Mouse (Mus musculus) forebrain, embryonic 11.5 days (tissue): Measurements from ENCODE around the gene Pafah1b3. TPM values are rescaled to one million over a fixed set of nuclear protein-coding genes. Genes with fewer than 3 reads are reported as not detected.
A peak's percentile ranks its signal among the peaks of the same experiment; 100 is the strongest.

Experiments used
- ATAC-seq: fragments of 200-750 bp; cut with Nextera tagmentation; replicated peaks from 2 replicates; pipeline ENCODE4 v1.8.0; 2017; ENCODE audit warnings: moderate TSS enrichment; ENCODE audit not compliant: low FRiP score
- DNase-seq: peaks from one replicate; pipeline ENCODE4 v3.0.0-alpha.2; 2017; ENCODE audit warnings: low spot score
- H3K27ac ChIP-seq: fragments of 300-500 bp; sonication (generic); 2 replicates; pipeline ENCODE4 v1.5.1; 2014; ENCODE audit warnings: low read depth, low read length
- H3K27me3 ChIP-seq: fragments of 300-500 bp; sonication (generic); 2 replicates; pipeline ENCODE4 v1.6.1; 2014; ENCODE audit warnings: mild to moderate bottlenecking, low read length, mixed read lengths; ENCODE audit not compliant: control insufficient read depth, insufficient read depth
- H3K36me3 ChIP-seq: fragments of 300-500 bp; sonication (generic); 2 replicates; pipeline ENCODE4 v1.6.1; 2014; ENCODE audit warnings: mild to moderate bottlenecking, low read length, moderate library complexity, mixed read lengths; ENCODE audit not compliant: control insufficient read depth, insufficient read depth
- H3K4me1 ChIP-seq: fragments of 300-500 bp; sonication (generic); replicated peaks from 2 replicates; pipeline ENCODE4 v1.6.1; 2014; ENCODE audit warnings: low read length, mixed read lengths; ENCODE audit not compliant: control insufficient read depth, insufficient read depth
- H3K4me2 ChIP-seq: fragments of 300-500 bp; sonication (generic); 2 replicates; pipeline ENCODE4 v1.6.1; 2014; ENCODE audit warnings: low read depth, mild to moderate bottlenecking, low read length, moderate library complexity, mixed read lengths; ENCODE audit not compliant: severe bottlenecking
- H3K4me3 ChIP-seq: fragments of 300-500 bp; sonication (generic); 2 replicates; pipeline ENCODE4 v1.5.1; 2014; ENCODE audit warnings: low read depth, low read length
- H3K9ac ChIP-seq: fragments of 300-500 bp; sonication (generic); 2 replicates; pipeline ENCODE4 v1.6.1; 2014; ENCODE audit warnings: low read length
- H3K9me3 ChIP-seq: fragments of 300-500 bp; sonication (generic); 2 replicates; pipeline ENCODE4 v1.6.1; 2016; ENCODE audit warnings: low read length, mixed read lengths; ENCODE audit not compliant: control insufficient read depth
- WGBS: fragments of 180-500 bp; shearing (Covaris S2); extraction: QIAGEN DNeasy Blood & Tissue Kit; methylation state at CpG from one replicate; pipeline ENCODE4 v1.1.7; 2014; 5-methylcytosine and 5-hydroxymethylcytosine counted together
- polyA plus RNA-seq: library from polyadenylated mRNA; unstranded; fragments of >200 nt; fragmentation: Nextera tagmentation; extraction: Ambion mirVana; gene quantifications from 2 replicates; pipeline ENCODE4 v1.2.1, GENCODE M21; 2014

Gene Pafah1b3
- polyA plus RNA-seq, 1 experiment from 2014 or later, result 298 TPM

DNA sequence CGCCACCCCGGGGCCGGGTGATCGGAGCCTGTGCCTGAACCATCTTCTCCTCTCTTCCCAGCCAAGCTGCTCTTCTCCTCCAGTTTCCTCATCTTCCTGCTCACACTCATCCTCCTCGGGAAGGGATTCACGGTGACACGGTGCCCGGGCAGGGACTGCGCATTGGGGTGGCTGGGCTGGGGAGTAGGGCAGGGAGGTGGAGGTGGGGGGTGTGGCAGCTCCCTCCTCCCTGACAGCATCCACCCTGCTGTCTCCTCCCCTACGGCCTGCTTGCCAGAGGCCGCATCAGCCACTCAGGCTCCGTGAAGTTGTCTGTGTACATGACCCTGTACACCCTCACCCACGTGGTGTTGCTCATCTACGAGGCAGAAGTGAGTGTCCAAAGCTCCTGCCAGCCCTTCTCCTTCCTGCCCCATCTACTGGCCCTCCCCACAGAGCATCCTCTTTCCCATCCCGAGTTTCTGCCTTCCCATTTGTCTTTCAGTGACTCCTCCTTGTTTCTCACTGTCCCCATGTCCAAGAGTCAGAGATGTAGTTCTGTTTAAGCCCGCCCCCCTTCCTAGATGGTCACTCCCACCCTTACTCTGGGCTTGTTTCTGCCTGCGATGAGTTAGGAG lies 11.0 kb upstream of the Pafah1b3 start:
- no peak overlapping the region for H3K9ac ChIP-seq
- no peak overlapping the region for H3K4me3 ChIP-seq
- WGBS, result 64% methylated on average over 17 of the region's 17 CpGs
- H3K36me3 ChIP-seq, result no peaks in the 10 kb centered on the region
- DNase-seq, result no peak
- peaks cover 3% of the 10 kb centered on the region; the same call in 1 of the 2 replicates for H3K4me1 ChIP-seq
- no peak overlapping the region for H3K27ac ChIP-seq
- no peaks in the 10 kb centered on the region for H3K9me3 ChIP-seq
- ATAC-seq, result no peak
- H3K27me3 ChIP-seq, result peaks cover 13% of the 10 kb centered on the region
- H3K4me2 ChIP-seq, result no peak overlapping the region

DNA sequence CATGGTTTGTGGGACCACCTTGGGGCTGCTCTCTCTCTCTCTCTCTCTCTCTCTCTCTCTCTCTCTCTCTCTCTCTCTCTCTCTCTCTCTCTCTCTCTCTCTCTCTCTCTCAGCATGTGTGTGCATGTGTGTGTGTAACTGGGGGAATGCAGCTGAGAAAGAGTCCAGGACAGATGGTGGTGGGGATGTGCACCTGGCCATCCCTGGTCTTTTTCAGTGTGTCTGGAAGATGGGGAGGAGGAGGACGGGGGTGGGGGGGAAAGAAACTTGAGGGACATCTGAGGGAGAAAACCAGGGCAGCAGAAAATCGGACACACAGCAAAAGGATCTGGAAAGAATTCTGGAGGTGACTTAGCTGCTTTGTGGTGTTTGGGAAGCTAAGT lies 8.8 kb upstream of the Pafah1b3 start:
- DNase-seq (no peak), ATAC-seq (peak; percentile 10; the same call in 1 of the 2 replicates)
- WGBS, result 42% methylated on average over 2 of the region's 2 CpGs
- peak overlapping the region; percentile 92; the same call in 1 of the 2 replicates for H3K4me2 ChIP-seq
- peak overlapping the region; percentile 51; the same call in 1 of the 2 replicates for H3K4me3 ChIP-seq
- no peak overlapping the region for H3K27ac ChIP-seq
- peaks cover 3% of the 10 kb centered on the region; the same call in 1 of the 2 replicates for H3K4me1 ChIP-seq
- H3K9ac ChIP-seq, result no peak overlapping the region
- H3K36me3 ChIP-seq, result no peaks in the 10 kb centered on the region
- no peaks in the 10 kb centered on the region for H3K9me3 ChIP-seq
- H3K27me3 ChIP-seq, result 0 out of 2 replicates have a peak, but pooled peaks cover 4% of the 10 kb centered on the region

DNA sequence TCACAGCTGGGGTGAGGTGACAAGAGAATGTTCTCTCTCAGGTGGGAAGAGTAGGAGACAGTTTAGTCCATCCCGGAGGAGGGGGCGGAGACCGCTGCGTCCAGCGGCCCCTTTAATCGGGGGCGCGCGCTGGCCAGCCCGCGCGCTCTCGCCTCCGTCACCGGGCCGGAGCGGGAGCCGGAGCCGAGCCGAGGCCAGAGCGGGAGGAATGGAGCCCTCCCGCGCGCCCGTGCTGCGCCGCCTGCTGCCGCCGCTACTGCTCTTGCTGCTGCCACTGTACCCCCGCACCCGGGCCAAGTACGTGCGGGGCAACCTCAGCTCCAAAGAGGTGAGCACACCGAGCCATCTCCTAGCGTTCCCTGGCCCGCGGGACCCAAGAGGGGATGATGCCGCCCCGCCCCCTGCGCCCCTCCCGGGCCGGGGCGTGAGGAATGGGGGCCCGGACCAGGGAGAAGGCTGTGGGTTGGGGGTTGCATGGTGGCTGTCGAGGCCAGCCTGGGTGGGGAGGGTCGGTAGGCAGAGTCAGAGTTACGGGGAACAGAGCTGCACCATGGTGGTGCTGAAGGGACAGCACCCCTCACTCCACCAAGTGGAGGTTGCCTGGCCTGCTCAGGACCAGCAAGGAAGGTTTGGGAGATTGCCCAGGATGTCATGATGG lies 8.3 kb upstream of the Pafah1b3 start, which contains the start of gene Tmem145:
Gene Tmem145 (plus strand): TSS at position 151 of the 658 bp plus-strand sequence.
- Histone ChIP-seq H3K27ac (no peak within 1 kb of the TSS), H3K36me3 (no peaks in the 10 kb centered on the region)
- WGBS, result under 1% methylated on average over 37 of the region's 47 CpGs

DNA sequence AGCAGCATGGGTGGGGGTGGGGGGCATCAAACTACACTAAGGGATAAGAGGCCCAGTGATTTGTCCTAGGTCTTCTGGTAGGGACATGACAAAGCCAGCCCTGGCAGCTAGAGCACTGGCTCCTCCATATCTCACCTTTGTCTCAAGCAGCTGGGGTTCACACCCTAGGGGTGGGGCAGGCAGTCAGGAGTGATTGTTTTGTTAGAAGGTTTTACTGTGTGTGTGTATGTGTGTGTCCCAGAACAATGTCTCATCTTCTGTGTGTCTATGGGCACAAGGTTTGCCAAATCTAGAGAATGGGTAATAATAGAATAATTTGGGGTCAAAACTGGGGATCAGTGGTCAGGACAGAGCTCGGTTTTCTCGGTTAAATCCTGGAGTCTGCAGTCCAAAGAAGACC lies 7.7 kb upstream of the Pafah1b3 start:
- Histone ChIP-seq H3K4me3 (peak overlapping the region; percentile 51), H3K4me2 (peak overlapping the region; percentile 92), H3K9ac (peak overlapping the region; percentile 67), H3K4me1 (peaks cover 3% of the 10 kb centered on the region; the same call in 1 of the 2 replicates), H3K27me3 (0 out of 2 replicates have a peak, but pooled peaks cover 4% of the 10 kb centered on the region), H3K27ac (no peak overlapping the region), H3K9me3 (no peaks in the 10 kb centered on the region), H3K36me3 (no peaks in the 10 kb centered on the region)
- ATAC-seq (peak; percentile 10; the same call in 1 of the 2 replicates), DNase-seq (no peak)
- WGBS, result 0% methylated on average over 2 of the region's 2 CpGs

More for the DNA sequence above, 8.3 kb upstream of the Pafah1b3 start, which contains the start of gene Tmem145:
- Histone ChIP-seq H3K9ac (peak within 1 kb of the TSS; percentile 67), H3K4me1 (peaks cover 3% of the 10 kb centered on the region; the same call in 1 of the 2 replicates), H3K4me2 (peak within 1 kb of the TSS; percentile 92), H3K4me3 (peak within 1 kb of the TSS; percentile 51), H3K27me3 (0 out of 2 replicates have a peak, but pooled peaks cover 4% of the 10 kb centered on the region), H3K9me3 (no peaks in the 10 kb centered on the region)
- DNase-seq, result peak; percentile 83
- ATAC-seq, result peak; percentile 69

DNA sequence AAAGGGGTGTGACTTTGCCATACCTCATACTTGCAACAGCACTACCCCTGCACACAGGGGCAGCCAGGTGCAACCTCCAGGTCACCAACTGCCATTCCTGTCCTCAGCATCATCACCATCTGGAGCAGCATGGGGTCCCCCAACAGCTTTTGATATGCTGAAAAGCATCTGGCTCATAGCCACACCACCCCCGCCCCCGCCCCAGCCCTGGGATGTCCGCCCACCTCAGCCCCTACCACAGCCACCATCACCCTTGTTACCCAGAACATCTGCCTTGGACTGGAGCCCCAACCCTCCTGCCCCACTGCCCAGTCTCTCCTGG lies 5.9 kb upstream of the Pafah1b3 start:
- no peak overlapping the region for H3K4me3 ChIP-seq
- H3K27me3 ChIP-seq, result 0 out of 2 replicates have a peak, but pooled peaks cover 4% of the 10 kb centered on the region
- 79% methylated on average over 3 of the region's 3 CpGs for WGBS
- H3K36me3 ChIP-seq, result no peaks in the 10 kb centered on the region
- no peak overlapping the region for H3K27ac ChIP-seq
- ATAC-seq (no peak), DNase-seq (no peak)
- H3K4me2 ChIP-seq, result no peak overlapping the region
- peaks cover 3% of the 10 kb centered on the region; the same call in 1 of the 2 replicates for H3K4me1 ChIP-seq
- no peaks in the 10 kb centered on the region for H3K9me3 ChIP-seq
- no peak overlapping the region for H3K9ac ChIP-seq

DNA sequence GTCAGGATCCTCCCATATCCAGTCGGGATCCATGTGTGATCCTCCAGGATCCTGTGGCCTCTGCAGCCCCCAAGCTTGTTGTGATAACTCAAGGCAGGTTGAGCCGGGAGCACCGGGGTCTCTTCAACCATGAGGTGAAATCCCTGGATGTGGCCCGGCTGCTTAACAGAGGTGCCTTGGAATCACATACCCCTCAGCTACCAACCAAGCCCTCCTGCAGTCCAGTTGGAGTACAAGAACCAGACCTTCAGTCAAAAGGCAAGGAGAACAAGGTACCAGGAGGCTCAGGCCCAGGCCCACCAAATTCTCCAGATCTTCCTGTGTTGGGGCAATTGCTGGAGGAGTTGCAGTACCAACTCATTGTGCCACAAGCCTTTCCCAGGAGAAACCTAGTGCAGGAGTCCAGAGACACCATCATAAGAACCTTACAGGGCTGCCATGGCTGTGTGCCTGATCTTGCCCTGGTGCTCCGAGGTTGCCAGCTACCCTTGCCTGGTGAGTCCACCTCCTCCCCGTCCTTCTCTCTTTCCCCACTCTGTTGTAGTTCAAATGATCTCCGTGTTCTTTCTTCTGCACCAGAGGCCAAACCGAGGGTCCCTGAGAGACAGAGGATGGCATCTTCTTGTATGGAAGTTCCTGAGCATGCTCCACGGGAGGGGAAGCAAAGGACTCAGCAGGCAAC lies 5.4 kb upstream of the Pafah1b3 start:
- no peak overlapping the region for H3K4me2 ChIP-seq
- H3K9ac ChIP-seq, result no peak overlapping the region
- no peak overlapping the region for H3K27ac ChIP-seq
- DNase-seq, result no peak
- no peak for ATAC-seq
- no peak overlapping the region for H3K4me3 ChIP-seq
- peaks cover 5% of the 10 kb centered on the region; the same call in 1 of the 2 replicates for H3K4me1 ChIP-seq
- H3K9me3 ChIP-seq, result no peaks in the 10 kb centered on the region
- 78% methylated on average over 9 of the region's 9 CpGs for WGBS
- H3K36me3 ChIP-seq, result no peaks in the 10 kb centered on the region
- H3K27me3 ChIP-seq, result 0 out of 2 replicates have a peak, but pooled peaks cover 4% of the 10 kb centered on the region

DNA sequence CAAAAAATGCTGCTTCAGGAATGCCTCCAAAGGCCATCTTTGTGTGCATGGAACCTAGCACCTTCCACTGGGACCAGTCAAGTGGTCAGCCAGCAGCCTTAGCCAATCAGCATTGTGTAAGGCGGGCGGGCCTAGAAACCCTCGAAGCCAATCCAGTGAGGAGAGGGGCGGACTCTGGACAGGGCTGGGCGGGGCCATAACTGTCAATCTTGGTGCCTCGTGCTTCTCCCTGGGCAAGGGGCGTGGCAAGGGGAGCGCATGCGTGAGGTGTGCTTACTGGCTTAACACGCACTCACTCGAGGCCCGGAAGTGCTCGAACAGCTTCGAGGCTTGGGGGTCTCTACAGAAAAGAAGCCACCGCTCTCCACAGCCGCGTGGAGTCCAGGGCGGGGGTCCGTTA lies 3.3 kb upstream of the Pafah1b3 start, which contains the start of gene Prr19:
Gene Prr19 (plus strand): TSS at position 349 of the 400 bp plus-strand sequence.
- Histone ChIP-seq H3K4me3 (no peak within 1 kb of the TSS), H3K36me3 (no peaks in the 10 kb centered on the region; the same call in 1 of the 2 replicates), H3K4me1 (peaks cover 9% of the 10 kb centered on the region; the same call in 1 of the 2 replicates), H3K27me3 (no peaks in the 10 kb centered on the region), H3K4me2 (no peak within 1 kb of the TSS), H3K27ac (no peak within 1 kb of the TSS), H3K9me3 (no peaks in the 10 kb centered on the region), H3K9ac (no peak within 1 kb of the TSS)
- WGBS, result 53% methylated on average over 19 of the region's 19 CpGs
- DNase-seq (peak; percentile 82), ATAC-seq (peak; percentile 57; the same call in 1 of the 2 replicates)

DNA sequence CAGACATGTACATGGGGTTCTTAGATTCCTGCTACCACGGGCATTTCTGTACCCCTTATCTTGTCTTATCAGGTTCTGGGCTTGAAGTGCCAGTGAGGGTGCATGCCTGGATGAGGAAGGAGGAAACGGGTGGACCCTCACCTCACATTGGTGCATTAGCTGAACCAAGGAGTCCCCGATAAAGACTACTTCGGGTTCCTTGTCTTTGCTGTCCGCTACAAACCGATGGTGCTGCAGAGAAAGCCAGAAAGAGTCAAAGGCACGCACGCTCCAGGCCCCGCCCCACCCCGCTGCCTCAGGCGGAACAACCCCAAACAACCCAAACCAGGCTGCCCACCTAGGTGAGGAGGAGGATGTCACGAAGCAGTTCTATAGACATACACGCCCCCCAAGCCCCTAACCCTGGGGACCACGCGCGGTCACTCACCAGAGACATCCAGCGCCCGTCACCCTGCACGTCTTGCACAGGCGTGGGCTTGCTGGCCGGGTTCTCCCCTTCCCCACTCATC lies 787 bp downstream of the Pafah1b3 start:
- Histone ChIP-seq H3K27ac (peak overlapping the region; percentile 91), H3K4me1 (peaks cover 8% of the 10 kb centered on the region; the same call in 1 of the 2 replicates), H3K9ac (peak overlapping the region; percentile 79), H3K4me2 (peak overlapping the region; percentile 71), H3K27me3 (no peaks in the 10 kb centered on the region), H3K4me3 (peak overlapping the region; percentile 77), H3K9me3 (no peaks in the 10 kb centered on the region), H3K36me3 (peaks cover 13% of the 10 kb centered on the region)
- DNase-seq (no peak), ATAC-seq (peak; percentile 36)
- 2% methylated on average over 21 of the region's 21 CpGs for WGBS
